Mouse (Mus musculus): ENCODE data around the gene Slc29a3.

Slc29a3 gene

DNA sequence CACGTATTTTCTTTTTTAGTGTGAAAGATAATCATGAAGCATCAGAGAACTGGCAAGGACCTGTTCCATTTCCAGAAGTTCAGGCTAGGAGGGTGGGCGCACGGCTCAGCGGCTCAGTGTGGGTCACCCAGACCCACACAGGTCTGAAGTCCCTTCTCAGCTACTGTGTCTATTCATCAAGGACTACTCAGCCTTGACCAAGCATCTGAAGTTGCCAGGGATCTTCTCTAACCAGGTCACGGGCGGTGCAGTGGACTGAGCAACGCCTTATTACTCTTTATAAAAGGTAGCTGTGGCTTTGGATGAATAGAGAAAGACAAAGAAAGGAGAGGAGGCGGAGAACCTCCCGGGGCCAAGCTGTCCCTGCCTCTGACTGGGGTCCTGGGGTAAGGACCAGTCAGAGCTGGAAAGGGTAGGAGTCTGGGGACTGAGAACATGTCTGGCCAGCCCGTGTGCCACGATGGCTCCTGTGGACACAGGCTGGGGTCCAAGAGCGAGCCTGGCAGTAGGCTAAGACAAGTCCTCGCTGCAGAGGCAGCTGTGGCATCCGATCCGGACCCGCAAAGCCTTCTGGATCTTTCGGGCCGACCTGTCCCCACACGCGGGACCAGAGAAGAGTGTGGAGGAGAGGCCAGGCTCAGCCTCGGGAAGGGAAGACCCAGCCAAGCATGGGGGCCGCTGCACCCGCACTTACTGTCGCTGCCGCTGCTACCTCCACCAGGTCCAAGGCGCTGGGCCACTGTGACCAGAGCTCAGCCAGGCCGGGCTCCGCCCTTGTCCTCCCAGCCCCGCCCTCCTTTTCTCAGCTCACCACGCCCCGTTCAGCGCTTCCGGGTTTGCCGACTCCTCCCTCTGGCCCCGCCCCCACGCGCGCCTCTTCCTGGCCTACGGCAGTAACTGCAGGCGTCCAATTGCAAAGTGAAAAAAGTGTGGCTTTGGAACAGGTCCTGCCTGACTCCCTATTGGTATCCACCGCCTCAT, at the start of gene Slc29a3:
TSS of gene Slc29a3 (minus strand) at position 755 of the 981 bp plus-strand sequence.
- peak; percentile 99 for DNase-seq (ENCODE audit: low spot score)

DNA sequence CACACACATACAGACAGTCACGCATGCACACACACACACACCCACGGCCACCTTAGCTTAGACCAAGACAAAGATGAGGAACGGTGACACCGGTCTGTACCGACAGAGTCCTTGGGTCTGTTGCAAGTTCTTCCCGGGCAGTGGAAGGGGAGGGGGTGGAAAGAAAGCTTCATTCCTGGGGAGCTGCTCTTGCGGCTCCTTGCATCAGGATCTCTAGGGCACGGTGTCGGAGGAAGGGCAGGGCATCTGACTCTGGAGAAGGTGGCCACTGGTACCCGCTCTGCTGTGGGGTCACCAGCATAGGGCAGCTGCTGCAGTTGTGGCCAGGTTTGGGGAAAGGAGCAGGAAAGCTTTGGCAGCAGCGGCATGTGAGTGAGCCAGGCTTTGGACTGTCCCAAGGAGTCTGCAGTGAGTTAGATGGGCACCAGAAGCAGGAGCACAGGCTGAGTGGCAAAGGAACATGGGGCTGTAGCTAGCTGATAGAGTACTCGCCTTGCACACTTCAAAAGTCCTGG, 49.4 kb upstream of the Slc29a3 start:
- no peak for DNase-seq (ENCODE audit: low spot score)

DNA sequence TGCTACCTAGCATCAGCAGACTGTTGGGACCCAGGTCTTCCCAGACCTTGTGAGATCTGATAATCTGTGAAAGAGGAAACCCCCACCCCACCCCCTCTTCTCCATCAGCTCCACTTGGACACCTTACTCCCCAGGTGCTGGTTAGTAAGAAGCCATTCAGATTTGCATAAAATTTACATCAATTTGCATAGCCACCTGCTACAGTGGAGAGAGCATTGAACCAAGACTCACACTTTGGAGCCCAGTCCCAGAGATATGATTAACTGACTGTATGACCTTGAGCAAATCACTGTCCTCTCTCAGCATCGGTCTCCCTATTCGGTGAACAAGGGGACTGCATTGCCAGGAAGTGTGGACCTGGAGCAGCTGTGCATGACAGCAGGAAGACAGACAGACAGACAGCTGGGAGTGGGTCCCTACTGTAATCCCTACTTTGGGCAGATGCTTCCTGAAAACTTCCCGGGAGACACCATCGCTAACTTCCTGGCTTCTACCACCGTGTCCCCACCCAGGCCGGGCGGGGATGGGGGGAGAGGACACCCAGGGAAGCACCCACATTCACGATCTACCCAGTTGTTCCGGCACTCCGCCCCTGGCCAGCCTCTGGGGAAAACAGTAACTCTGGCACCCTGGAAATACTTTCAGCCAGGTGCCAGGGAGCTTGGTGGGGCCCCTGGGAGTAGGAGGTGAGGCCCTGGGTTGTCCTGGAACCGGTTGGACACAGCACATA, 48.7 kb upstream of the Slc29a3 start:
- DNase-seq (ENCODE audit: low spot score), result no peak

DNA sequence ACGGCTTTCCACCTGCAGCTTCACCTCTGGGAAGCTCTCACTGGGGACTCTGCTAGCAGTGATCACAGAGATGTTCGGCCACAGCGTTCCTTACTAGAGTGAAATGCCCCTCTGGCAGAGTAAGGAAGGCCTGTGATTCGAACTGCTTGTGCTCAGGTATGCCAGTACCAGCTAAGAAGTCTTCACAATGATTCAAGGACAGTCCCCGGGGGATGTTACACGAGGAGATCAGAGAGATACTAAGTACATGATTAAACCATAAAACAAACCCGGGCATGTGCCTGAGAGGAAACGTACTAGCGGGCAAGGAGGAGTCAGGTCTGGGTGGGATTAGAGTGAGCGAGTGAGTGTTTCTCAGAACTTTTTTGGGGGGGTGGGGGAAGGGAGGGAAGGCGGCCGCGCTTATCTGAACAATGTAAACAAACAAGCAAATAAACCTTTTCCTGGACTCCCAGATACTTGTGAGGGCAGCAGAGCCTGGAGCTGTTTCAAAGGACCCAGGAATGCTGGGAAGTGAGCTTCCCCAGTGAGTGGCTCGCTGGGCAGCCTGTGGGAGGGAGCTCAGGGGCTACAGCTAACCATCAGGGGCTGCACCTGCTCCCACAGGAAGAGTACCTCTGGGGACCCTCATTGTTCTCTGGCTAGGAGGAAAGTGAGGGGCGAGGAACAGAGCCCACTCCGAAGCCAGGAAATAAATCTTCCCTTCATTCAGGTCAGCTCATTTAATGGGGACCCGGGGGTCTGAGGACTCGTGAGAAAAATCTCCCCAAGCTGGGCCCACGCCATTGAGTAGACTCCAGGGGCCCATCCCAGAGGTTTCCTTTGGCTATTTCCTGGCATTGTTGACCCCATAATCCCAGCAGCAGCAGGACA, 47.9 kb upstream of the Slc29a3 start:
- DNase-seq (ENCODE audit: low spot score), result no peak

DNA sequence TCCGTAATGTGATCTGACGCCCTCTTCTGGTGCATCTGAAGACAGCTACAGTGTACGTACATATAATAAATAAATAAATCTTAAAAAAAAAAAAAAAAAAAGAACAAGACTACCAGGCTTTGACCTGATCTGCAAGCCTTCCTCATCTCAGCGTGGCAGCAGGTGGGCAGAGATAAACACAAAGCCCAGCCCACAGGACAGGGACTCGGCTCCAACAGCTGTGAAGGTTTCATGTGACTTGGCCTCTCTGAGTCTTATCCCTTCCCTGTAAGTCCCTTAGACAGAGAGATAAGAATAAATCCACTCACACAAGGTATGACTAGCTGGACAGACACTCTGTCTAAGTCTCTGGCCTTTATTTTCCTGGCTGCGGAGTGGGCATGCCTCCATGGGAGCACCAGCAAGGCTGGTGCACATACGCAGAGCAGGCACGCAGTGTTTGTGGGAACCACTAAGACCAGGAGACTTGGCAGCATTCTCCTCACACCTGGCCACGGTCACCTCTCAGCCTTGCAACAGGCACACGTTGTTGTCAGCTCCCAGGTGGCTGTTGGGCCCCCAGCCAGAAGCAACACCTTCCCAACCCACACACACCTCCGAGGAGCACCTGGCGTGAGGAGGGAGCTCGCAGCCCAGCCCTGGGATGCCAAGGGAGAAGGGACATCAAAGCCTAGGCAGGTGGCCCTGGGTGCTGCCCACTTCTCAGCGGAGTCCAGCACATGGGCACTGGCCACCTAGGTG, 45.3 kb upstream of the Slc29a3 start:
- no peak for DNase-seq (ENCODE audit: low spot score)

DNA sequence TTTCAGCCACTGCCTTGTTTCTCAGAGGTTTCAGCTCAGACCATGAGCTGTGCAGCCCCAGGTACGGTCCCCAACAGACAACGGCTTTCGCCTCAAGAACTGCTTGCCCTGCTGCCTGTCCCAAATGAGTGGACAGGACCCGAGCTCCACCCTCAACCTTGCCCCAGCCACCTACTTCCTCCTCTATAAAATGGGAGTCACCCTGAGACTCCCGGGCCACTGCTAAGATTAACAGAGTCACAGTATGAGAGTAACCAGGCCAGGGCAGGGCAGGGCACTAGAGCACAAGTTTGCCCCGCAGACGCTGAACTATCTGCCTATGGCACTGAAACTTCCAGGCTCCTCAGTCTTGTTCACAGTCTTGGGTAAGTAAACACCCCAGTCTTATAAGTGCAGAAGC, 43.9 kb upstream of the Slc29a3 start:
- no peak for DNase-seq (ENCODE audit: low spot score)

DNA sequence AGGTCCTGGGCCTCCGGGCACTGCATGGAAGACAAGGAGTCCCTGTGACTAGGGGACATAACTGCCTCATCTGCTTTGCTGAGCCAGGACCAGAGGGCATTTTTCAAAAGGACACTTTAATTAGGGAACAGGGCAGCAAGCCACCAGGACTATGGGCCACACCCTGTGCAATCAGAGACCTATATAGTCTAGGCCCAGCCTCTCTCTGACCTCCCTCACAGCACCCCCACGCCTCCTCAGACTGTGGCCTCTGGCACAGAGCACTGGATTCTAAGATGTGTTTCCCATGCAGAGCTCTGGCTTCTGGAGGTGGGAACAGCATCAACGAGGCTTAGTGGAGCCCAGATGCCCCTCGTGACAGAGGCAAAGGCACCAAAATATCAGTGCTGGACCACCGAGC, 43.4 kb upstream of the Slc29a3 start:
- no peak for DNase-seq (ENCODE audit: low spot score)

DNA sequence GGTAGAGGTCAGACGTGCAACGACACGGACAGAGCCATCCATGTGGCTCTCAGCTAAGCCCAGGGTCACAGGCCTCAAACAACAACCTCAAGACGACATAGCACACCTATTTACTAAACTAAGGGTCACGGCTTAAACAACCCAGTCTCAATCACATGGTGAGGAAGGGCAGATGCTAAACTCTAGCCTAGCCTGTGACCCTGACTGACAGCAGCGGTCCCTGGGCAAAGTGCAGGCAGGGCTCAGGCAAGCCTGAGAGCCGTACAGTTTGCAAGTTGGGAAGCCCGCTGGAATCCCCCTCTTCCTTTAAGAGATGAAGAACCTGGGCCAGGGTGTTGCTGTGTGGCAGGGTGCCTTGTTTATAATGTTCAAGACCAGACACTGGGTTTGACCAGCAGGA, 42.2 kb upstream of the Slc29a3 start:
- DNase-seq (ENCODE audit: low spot score), result no peak

DNA sequence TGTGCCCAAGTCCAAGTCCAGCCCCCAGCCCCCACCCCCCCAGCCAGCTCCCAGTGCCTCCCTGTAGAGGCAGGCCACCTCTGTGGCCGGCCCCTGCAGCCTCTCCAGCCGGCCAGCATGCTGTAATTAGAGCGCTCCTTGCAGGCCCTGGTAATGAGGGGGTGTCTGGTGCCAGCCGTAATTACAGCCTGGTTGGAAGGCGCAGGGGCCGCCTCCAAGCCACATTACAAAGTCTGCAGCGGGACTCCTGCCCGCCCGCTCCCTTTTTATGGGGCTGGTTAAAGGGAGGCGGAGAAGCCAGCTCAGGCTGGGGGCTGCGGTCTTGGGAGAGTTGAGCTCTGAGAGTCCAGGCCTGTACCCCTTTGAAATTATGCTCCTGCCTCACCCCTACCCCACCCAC, 41.8 kb upstream of the Slc29a3 start:
- no peak for DNase-seq (ENCODE audit: low spot score)

DNA sequence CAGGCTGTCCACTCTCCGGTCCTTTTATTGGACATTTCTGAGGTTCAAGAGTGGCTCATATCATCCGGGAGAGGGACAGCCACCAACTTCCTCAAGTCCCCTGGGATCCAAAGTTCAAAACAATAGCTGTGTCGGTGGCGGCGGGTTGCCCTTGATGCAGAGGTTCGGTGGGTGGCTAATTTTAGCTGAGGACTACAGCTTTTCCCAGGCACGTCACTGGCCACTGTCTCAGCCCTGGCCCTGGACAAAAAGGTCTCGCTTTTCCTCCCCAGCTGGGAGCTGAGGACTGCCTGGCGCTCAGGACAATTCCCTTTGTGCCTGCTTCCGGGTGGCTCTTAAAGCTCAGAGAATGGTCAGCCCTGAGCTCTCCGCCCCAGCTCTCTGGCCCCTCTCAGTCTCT, 40.2 kb upstream of the Slc29a3 start:
- DNase-seq (ENCODE audit: low spot score), result no peak

DNA sequence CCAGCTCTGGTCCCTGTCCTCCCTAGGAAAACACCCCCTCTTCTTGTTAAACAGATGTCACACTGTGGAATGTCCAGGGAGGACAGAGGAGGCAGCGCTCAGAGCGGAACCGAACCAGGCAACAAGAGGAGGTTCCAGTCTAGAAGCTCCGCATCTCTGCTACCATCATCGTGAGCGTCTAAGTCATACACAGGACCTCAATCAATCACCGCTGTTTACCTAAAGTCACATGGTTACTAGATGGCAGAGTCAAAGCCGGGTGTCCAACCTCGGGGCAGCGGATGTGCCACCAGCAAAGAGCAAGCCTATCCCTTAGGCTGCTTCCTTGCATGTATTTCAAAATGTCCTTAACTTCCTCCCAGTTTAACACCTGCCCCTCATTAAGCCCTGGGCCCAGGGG, 39.8 kb upstream of the Slc29a3 start:
- no peak for DNase-seq (ENCODE audit: low spot score)

DNA sequence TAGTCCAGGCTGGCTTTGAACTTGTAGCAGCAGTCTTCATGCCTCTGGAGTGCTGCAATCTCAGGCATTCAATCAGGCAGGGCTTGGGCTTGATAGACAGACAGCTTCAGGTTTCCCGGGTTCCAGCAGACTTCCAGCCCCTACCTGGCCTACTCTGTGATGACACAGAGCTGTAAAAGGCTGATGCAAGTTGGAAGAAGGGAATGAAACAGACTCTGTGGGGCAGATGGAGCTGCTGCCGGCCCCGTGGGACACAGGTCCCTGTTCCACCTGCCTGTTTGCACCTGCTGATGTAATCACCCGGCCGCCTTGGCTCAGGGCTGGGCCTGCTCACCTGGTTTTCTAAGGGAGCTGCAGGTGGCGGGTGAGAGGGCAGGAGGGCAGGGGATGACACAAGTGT, 38.3 kb upstream of the Slc29a3 start:
- DNase-seq (ENCODE audit: low spot score), result no peak

DNA sequence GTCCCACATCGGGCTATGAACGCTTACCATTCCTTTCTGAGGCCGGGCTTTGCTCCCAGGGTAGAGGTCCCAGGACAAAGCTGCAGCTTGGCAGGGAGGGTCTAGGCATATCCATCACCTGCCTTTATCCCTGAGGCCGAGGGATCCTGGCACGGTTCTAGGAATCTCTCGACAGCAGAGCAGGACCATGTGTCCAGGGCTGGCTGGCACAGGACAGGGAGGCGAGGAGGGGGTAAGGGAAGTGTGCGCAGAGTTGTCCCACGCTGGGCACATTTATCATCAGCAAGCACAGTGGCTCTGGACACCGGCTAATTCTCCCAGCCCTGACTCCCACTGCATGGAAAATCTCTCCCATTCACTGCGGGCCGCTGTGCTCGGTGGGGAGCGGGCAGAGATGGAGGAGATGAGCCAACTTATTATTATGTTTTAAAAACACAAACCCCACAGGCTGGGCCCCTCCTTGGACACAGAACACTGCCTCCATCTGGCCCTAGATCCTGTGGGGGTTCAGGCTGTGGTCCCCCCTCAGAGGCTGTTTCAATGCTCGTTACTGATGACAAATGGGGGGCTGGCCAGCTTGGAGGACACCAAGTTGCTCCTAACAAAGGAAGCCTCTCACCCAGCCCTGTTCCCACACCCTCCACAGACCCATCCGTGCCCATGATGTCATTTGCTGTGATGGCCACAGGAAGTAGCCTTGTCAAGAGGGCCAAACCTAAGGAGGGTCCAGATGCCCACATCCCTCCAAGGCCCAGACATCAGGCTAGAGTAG, 34.9 kb upstream of the Slc29a3 start:
- no peak for DNase-seq (ENCODE audit: low spot score)

DNA sequence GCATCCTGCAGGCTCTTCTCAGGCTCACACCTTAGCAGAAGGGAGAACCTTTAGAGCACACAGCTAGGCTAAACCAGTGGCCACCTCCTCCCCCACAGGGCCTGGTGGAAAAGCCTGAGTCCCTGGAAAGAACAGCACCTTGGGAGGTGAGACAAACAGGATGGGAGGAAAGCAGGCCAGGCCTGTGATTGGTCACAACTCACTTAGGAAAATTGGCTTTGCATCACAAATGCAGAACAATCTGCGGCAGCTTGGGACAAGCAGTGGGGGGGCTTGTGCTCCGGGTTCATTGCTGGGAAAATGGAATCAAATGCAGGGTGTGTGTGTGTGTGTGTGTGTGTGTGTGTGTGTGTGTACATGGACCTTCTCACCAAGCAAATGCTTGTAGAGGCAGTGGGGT, 31.0 kb upstream of the Slc29a3 start:
- no peak for DNase-seq (ENCODE audit: low spot score)

DNA sequence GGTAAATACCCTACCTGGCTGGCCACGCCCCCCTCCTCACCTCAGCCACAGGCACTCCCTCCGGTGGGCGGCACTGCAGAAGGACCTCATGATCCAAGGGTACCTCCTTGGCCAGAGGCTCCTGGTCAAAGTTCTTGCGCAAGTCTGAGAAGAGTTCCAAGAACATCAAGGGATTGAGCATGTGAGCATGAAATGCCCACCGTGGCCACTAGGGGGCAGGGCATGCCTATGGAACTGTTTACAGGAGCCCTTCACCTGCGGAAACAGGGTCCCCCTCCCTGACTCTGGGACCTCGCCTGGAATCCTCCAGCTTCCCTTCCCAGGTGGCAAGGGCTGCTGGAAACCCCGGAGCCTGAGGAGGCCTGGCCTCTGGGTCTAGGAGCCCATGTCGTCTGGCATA, 27.0 kb upstream of the Slc29a3 start:
- peak; percentile 86 for DNase-seq (ENCODE audit: low spot score)

DNA sequence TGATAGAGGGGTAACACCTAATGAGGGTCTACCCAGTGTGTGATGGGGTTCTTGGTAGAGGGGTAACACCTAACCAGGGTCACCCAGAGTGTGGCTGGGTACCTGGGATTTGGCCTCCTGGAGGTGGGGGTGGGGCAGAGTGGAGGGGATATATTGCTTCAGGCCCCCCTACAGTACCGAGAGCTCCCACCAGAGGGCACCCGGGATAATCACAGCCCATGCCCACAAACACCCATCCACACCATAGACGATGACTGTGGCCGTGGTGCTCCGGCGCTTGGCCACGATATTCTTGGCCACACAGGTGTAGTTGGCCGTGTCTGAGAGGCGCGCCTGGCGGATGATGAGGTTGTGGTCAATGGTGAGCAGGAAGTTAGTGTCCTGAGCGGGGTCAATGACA, 25.9 kb upstream of the Slc29a3 start:
- DNase-seq (ENCODE audit: low spot score), result no peak

DNA sequence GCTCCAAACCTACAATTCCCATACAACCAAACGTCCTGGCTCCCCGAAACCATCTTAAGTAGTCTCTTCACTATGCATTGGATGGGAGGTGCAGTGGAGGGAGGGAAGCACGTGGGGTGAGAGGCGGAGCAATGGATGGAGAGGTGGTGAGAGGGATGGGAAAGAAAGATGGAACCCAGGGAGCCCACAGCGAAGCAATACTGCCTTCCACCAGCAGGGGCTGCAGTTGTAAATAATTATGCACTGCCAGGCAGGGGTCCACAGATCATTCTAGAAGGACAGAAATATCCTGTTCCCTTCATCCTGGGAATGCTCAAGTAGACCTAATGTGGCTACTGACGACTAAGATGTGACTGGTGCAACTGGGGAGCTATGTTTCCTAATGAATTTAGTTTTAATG, 22.9 kb upstream of the Slc29a3 start:
- DNase-seq (ENCODE audit: low spot score), result no peak

DNA sequence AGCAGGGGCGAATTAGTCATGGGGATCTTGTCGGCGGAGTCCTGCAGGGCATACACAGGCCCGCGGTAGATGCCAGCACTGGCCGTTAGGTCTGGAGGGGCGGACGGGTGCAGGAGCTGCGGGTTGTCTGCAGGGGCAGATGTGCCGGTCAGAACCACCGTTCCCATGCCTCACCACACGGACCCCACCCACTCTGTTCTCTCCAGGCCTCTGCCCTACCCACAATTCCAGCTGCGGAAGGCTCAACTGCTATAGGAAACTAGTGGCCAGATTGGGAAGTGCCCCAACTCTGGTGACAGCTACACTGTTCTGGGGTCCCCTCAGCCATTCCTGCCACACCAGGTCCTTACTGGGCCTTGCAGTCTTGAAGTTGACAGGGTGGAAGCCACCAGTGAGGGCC, 22.0 kb upstream of the Slc29a3 start:
- no peak for DNase-seq (ENCODE audit: low spot score)

DNA sequence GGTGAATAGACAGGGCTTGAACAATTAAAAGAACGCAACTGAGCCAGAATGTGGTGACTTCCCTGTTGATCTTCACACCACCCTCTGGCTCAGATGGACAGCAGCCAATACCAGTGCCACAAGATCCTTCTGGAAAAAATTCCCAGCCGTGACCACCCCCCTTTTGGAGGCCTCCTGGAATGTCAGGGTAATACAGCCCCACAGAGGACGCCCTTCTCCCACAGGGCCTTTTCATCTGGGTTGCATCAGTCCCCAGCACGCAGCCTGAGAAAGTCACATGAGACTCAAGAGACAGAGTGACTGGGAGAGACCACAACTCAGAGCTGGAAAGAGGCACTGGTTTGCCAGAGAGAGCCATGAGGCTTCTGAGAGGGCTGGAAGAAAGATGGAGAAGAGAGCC, 18.3 kb upstream of the Slc29a3 start:
- no peak for DNase-seq (ENCODE audit: low spot score)

DNA sequence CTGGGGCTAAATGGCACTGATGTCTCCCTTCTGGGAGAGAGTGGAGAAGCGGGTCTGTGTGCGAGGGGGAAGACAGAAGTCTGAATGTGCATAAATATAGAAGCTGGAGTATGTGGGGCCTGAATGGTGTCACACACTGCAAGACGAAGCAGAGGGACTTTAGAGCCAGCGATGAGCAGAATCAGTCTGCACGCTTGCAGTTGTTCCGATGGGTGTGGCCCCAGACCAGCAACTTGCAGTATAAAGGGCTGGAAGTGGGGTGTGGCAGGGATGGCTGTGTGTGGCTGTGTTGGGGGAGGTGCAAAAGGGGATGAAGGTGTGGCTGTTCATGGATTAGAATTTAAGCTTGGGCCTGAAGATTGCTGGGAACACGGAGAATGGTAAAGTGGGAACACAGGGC, 16.0 kb upstream of the Slc29a3 start:
- DNase-seq (ENCODE audit: low spot score), result no peak

DNA sequence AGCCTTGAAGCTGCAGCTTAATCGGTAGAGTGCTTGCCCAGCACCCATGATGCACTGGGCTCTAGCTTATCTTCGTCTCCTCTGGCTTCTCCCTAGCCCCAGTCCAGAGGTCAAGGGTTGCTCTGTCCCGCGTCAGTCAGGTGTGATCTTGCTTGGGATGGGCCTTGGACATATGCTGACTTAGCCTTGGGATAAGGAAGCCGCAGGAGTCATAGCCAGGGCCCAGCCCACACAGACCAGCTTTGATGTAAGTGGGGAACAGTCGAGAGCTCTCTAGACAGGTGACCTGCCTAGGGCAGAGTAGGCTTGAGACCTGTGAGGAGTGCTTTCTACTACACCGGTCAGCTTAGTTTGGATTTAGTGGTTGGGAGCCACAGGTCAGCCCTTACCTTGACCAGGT, 14.8 kb upstream of the Slc29a3 start:
- no peak for DNase-seq (ENCODE audit: low spot score)
